Mouse (Mus musculus) limb, embryonic 12.5 days (tissue): Measurements from ENCODE around the gene Gigyf1. TPM values are rescaled to one million over a fixed set of nuclear protein-coding genes. Genes with fewer than 3 reads are reported as not detected.

ENCODE experiments used
- microRNA-seq: library from miRNA; unstranded; fragments of <30 nt; microRNA quantifications from one replicate; pipeline ENCODE4, GENCODE M21; 2017
- polyA plus RNA-seq: library from polyadenylated mRNA; unstranded; fragments of >200 nt; fragmentation: Nextera tagmentation; extraction: Ambion mirVana; gene quantifications from 2 replicates; pipeline ENCODE4 v1.2.1, GENCODE M21; 2016

Gene Gigyf1
- polyA plus RNA-seq, 1 experiment from 2014 or later, result 17.0 TPM

Small RNAs within 50 kb of the gene (microRNA-seq; reads per million reads assigned to microRNA genes)
- gene Mir6418, result not detected

Other genes starting within 250 kb of the Gigyf1 start
- gene Ache, start 231.0 kb upstream of the Gigyf1 start, polyA plus RNA-seq, result 7.7 and 8.3 TPM in 2 replicates
- 6.7 and 6.8 TPM in 2 replicates for gene Ufsp1, start 223.9 kb upstream of the Gigyf1 start, polyA plus RNA-seq
- gene Srrt, start 210.9 kb upstream of the Gigyf1 start, polyA plus RNA-seq, result 182 and 185 TPM in 2 replicates
- 81.6 and 86.9 TPM in 2 replicates for gene Trip6, start 204.1 kb upstream of the Gigyf1 start, polyA plus RNA-seq
- 13.8 and 16.3 TPM in 2 replicates for gene Slc12a9, start 185.0 kb upstream of the Gigyf1 start, polyA plus RNA-seq
- gene Ephb4, start 168.4 kb upstream of the Gigyf1 start, polyA plus RNA-seq, result 86.9 and 99.6 TPM in 2 replicates
- gene Zan, start 41.5 kb upstream of the Gigyf1 start, polyA plus RNA-seq, result 0.04 and 0.08 TPM in 2 replicates
- 48.0 and 52.7 TPM in 2 replicates for gene Pop7, start 16.0 kb upstream of the Gigyf1 start, polyA plus RNA-seq
- gene Epo, start 14.7 kb downstream of the Gigyf1 start, polyA plus RNA-seq, result 0.71 TPM in 1 of 2 replicates, not detected in the other
- gene Gnb2, start 15.0 kb downstream of the Gigyf1 start, polyA plus RNA-seq, result 337 and 349 TPM in 2 replicates
- 0.68 TPM in 1 of 2 replicates, not detected in the other for gene Actl6b, start 35.0 kb downstream of the Gigyf1 start, polyA plus RNA-seq
- gene Tfr2, start 51.3 kb downstream of the Gigyf1 start, polyA plus RNA-seq, result 0.60 and 0.68 TPM in 2 replicates
- 21.1 and 28.5 TPM in 2 replicates for gene Mospd3, start 82.5 kb downstream of the Gigyf1 start, polyA plus RNA-seq
- gene Pcolce, start 95.2 kb downstream of the Gigyf1 start, polyA plus RNA-seq, result 128 and 135 TPM in 2 replicates
- 0.20 and 0.31 TPM in 2 replicates for gene Fbxo24, start 110.5 kb downstream of the Gigyf1 start, polyA plus RNA-seq
- 36.0 and 37.6 TPM in 2 replicates for gene Lrch4, start 110.6 kb downstream of the Gigyf1 start, polyA plus RNA-seq
- 8.4 and 9.7 TPM in 2 replicates for gene Gm20605, start 110.6 kb downstream of the Gigyf1 start, polyA plus RNA-seq
- gene Sap25, start 122.8 kb downstream of the Gigyf1 start, polyA plus RNA-seq, result 8.0 and 9.7 TPM in 2 replicates
- gene Irs3, start 127.2 kb downstream of the Gigyf1 start, polyA plus RNA-seq, result 0.20 and 0.64 TPM in 2 replicates
- 22.8 and 23.1 TPM in 2 replicates for gene Agfg2, start 166.2 kb downstream of the Gigyf1 start, polyA plus RNA-seq
- 3.8 and 4.5 TPM in 2 replicates for gene Nyap1, start 223.1 kb downstream of the Gigyf1 start, polyA plus RNA-seq
- gene Tsc22d4, start 227.2 kb downstream of the Gigyf1 start, polyA plus RNA-seq, result 127 and 128 TPM in 2 replicates